Mouse (Mus musculus) C2C12 (cell line): ENCODE results near the gene Ajm1. TPM values are rescaled to one million over a fixed set of nuclear protein-coding genes. Genes with fewer than 3 reads are reported as not detected.

Experiments
- H3K27me3 ChIP-seq: one replicate; pipeline ENCODE4 v1.6.1; 2011; ENCODE audit not compliant: control insufficient read depth, insufficient read depth, insufficient read length
- H3K36me3 ChIP-seq: one replicate; pipeline ENCODE4 v1.6.1; 2011; ENCODE audit not compliant: control insufficient read depth, insufficient read depth
- H3K4me3 ChIP-seq: one replicate; pipeline ENCODE4 v1.5.1; 2011; ENCODE audit warnings: mild to moderate bottlenecking, control low read depth; ENCODE audit not compliant: poor library complexity, insufficient read depth, severe bottlenecking
- H3K79me2 ChIP-seq: one replicate; pipeline ENCODE4 v1.6.1; 2011; ENCODE audit not compliant: control insufficient read depth, insufficient read depth
- H3K79me3 ChIP-seq: one replicate; pipeline ENCODE4 v1.6.1; 2011; ENCODE audit warnings: low read depth, control low read depth
- H3ac ChIP-seq: one replicate; pipeline ENCODE3; 2011; ENCODE audit warnings: low read depth; ENCODE audit not compliant: control insufficient read depth, insufficient read length
- CEBPB ChIP-seq: IDR thresholded peaks from one replicate; pipeline ENCODE4 v1.6.1; 2011; ENCODE audit warnings: low read depth, mild to moderate bottlenecking, control low read depth, moderate library complexity
- CTCF ChIP-seq: IDR thresholded peaks from one replicate; pipeline ENCODE4 v1.5.1; 2011; ENCODE audit not compliant: control insufficient read depth, insufficient read depth, insufficient read length
- FOSL1 ChIP-seq: IDR thresholded peaks from one replicate; pipeline ENCODE4 v1.8.0; 2011; ENCODE audit warnings: mild to moderate bottlenecking, low read length; ENCODE audit not compliant: poor library complexity, insufficient read depth, severe bottlenecking
- MAX ChIP-seq: IDR thresholded peaks from one replicate; pipeline ENCODE4 v1.6.1; 2011; ENCODE audit warnings: mild to moderate bottlenecking, control low read depth
- MYOD1 ChIP-seq: IDR thresholded peaks from one replicate; pipeline ENCODE4 v1.6.1; 2011; ENCODE audit warnings: low read depth; ENCODE audit not compliant: control insufficient read depth, insufficient read length
- MYOG ChIP-seq: IDR thresholded peaks from one replicate; pipeline ENCODE4 v1.6.1; 2011; ENCODE audit not compliant: control insufficient read depth, insufficient read length; ENCODE audit errors: extremely low read depth
- USF1 ChIP-seq: IDR thresholded peaks from one replicate; pipeline ENCODE4 v1.6.1; 2011; ENCODE audit warnings: low read depth, mild to moderate bottlenecking, control low read depth, moderate library complexity
- polyA plus RNA-seq: library from polyadenylated mRNA; unstranded; fragments of >200 nt; fragmentation: generic; extraction: Trizol; gene quantifications from one replicate; pipeline ENCODE4 v1.2.1, GENCODE M21; 2012; ENCODE audit warnings: missing spikeins

Ajm1 gene
- polyA plus RNA-seq, 1 experiment: 0.29 TPM

DNA sequence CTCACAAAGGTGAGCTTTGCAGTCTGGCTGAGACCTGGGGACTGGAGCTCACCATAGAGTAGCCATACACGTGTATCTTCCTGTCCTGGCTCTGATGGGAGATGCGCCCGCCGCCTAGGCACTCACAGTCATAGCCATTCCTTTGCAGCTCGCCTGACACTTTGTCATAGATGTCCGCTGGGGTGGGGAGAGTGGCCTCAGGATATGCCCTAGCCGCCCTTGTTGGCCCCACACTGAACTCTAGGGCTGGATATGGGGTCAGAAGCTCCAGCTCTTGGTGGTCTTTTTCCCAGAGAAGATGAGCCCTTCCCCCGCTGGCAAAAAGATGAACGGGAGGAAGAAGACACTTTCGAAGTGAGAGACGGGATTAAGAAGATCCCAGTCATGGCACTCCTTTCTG lies 7.4 kb downstream of the Ajm1 start:
- Histone ChIP-seq H3K36me3 (peaks cover 6% of the 10 kb centered on the region), H3K4me3 (peak overlapping the region; percentile 49), H3K79me2 (peaks cover 20% of the 10 kb centered on the region), H3K79me3 (peaks cover 3% of the 10 kb centered on the region), H3K27me3 (no peaks in the 10 kb centered on the region), H3ac (peak overlapping the region; percentile 72)
- no peak for TF ChIP-seq CTCF
- no peak for TF ChIP-seq MYOD1
- TF ChIP-seq USF1: no peak
- no peak for TF ChIP-seq MYOG
- TF ChIP-seq MAX: no peak
- TF ChIP-seq CEBPB: no peak
- TF ChIP-seq FOSL1: no peak

- TF ChIP-seq FOSL1 (no peak), MYOG (no peak), MAX (no peak), CTCF (no peak), USF1 (no peak), CEBPB (no peak), MYOD1 (no peak)
- Histone ChIP-seq H3K4me3 (no peak overlapping the region), H3K36me3 (peaks cover 6% of the 10 kb centered on the region), H3K79me2 (peaks cover 20% of the 10 kb centered on the region), H3ac (no peak overlapping the region), H3K79me3 (peaks cover 3% of the 10 kb centered on the region), H3K27me3 (no peaks in the 10 kb centered on the region)
Measured at GRCm38 (mm10) chr2:25573068-25573467, 8.5 kb downstream of the Ajm1 start.

- H3K79me3 ChIP-seq: peaks cover 3% of the 10 kb centered on the region
- TF ChIP-seq MYOD1 (no peak), CEBPB (no peak), USF1 (no peak), CTCF (no peak), MYOG (no peak), MAX (no peak), FOSL1 (no peak)
- peaks cover 20% of the 10 kb centered on the region for H3K79me2 ChIP-seq
- no peaks in the 10 kb centered on the region for H3K27me3 ChIP-seq
- no peak overlapping the region for H3K4me3 ChIP-seq
- H3ac ChIP-seq: no peak overlapping the region
- H3K36me3 ChIP-seq: peaks cover 6% of the 10 kb centered on the region
Measured at GRCm38 (mm10) chr2:25571221-25571620, 10.3 kb downstream of the Ajm1 start.

DNA sequence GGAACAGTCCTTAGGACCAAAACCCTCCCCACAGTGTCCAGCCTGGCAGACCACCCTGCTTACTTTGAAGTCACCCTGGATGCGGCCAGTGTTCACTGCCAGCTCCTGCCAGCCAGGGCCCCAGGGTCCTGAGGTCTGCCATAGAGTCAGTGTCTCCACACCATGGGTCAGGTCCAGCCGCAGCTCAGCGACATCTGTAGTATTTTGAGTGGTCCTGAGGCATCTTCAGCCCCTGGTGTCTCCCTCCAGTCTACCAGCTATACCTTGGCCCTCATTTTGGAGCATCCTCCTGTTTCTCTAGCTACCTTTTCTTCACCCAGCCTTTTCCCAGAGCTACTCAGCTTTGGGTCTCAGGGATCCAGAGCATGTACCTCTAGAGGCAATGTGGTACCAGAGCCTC lies 12.2 kb downstream of the Ajm1 start:
- peaks cover 18% of the 10 kb centered on the region for H3K36me3 ChIP-seq
- TF ChIP-seq USF1 (no peak), MAX (no peak), CEBPB (no peak), MYOG (no peak), MYOD1 (no peak), CTCF (no peak), FOSL1 (no peak)
- peaks cover 19% of the 10 kb centered on the region for H3K79me2 ChIP-seq

DNA sequence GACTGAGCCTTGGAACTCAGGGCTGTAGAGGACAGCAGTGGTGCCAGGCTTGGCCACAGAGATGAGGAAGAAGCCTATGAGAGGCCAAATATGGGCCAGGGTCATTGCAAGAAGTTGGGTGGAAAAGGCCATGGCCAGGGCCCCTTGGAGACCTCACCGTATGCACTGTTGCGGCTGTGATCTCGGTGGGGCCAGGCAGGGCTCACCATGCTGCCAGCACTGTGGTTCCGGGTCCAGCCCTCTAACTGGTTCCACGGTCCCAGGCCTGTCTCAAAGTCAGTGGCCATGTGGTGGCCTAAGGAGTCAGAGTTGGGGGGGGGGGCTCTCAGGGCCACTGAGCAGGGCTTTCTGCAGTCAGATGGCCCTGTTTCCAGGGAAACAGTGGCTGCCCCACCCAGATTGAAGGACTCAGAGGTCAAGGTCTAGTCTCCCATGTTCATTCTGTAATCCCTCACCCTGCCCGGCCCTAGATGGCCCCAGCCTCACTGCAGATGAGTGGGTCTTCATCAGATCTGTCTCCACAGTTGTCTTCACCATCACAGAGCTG lies 13.0 kb downstream of the Ajm1 start:
- H3K79me3 ChIP-seq: peaks cover under 1% of the 10 kb centered on the region
- H3ac ChIP-seq: no peak overlapping the region
- H3K4me3 ChIP-seq: no peak overlapping the region
- peaks cover 11% of the 10 kb centered on the region for H3K79me2 ChIP-seq
- H3K27me3 ChIP-seq: no peaks in the 10 kb centered on the region
- TF ChIP-seq MAX (no peak), MYOD1 (no peak), MYOG (no peak), USF1 (no peak), CEBPB (no peak), FOSL1 (no peak), CTCF (no peak)
- H3K36me3 ChIP-seq: peaks cover 26% of the 10 kb centered on the region

More for the DNA sequence above, 12.2 kb downstream of the Ajm1 start:
- Histone ChIP-seq H3K79me3 (peaks cover 3% of the 10 kb centered on the region), H3ac (no peak overlapping the region), H3K27me3 (no peaks in the 10 kb centered on the region), H3K4me3 (no peak overlapping the region)

DNA sequence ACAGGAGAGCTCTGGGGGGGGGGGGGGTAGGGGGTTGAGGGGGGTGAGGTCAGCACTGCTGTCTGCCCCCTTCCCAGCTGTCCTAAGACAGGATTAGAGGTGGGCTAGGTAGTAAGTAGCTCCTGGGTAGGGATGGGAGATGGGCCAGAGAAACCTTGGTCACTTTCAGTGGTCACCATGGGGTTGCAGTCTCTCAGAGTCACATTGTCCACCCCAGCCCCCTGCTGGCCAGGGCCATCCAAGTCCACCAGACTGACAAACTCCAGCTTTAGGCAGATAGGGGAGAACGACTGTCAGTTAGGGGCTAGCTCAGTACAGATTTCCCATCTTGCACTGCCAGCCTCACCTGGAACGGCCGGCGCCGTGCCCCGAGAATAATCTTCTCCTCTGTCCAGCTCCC lies 15.0 kb downstream of the Ajm1 start:
- TF ChIP-seq MAX (no peak), MYOG (no peak), MYOD1 (no peak), USF1 (no peak), CEBPB (no peak), FOSL1 (no peak)
- Histone ChIP-seq H3ac (no peak overlapping the region), H3K27me3 (no peaks in the 10 kb centered on the region), H3K36me3 (peaks cover 41% of the 10 kb centered on the region), H3K4me3 (no peak overlapping the region), H3K79me3 (no peaks in the 10 kb centered on the region), H3K79me2 (peaks cover 2% of the 10 kb centered on the region)
